Mouse (Mus musculus) C2C12 (cell line): ENCODE data around the gene Tldc2.

Source experiments
- CEBPB ChIP-seq: IDR thresholded peaks from one replicate; pipeline ENCODE4 v1.6.1; 2011; ENCODE audit warnings: low read depth, mild to moderate bottlenecking, control low read depth, moderate library complexity
- CTCF ChIP-seq: IDR thresholded peaks from one replicate; pipeline ENCODE4 v1.5.1; 2011; ENCODE audit not compliant: control insufficient read depth, insufficient read depth, insufficient read length

DNA sequence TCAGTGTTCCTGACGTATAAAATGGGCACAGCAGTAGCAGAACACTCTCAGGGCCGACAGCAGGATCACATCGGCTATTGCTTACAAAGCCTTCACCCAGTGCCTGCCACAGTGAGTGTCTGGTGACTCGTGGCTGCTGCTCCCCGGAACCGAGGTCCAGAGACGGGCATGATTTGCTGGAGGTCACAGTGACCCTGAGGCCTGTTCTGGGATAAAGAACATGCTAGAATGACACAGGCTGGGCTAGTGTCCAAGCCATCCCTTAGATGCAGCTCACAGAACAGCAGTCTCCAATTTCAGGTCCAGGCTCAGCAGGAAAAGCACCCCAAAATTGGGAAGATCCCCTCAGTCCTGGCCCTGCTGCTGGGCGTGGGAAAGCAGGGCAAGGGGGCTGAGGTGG lies 32.6 kb upstream of the Tldc2 start:
- TF ChIP-seq CTCF (no peak), CEBPB (no peak)
